ENCODE assay signal across 9 mouse cellular contexts in the genomic region with DNA sequence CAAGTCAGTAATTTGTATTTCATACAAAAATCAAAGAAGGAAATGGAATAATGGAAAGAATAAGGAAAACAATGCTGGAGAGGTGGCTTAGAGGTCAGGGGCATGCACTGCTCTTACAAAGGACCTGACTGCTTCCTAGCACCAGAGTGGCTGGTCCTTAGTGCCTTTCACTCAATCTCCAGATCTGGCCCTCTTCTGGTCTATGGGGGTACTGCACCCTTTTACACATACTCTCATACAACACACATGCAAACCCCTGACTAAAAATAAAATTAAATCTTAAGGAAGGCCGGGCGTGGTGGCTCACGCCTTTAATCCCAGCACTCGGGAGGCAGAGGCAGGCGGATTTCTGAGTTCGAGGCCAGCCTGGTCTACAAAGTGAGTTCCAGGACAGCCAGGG. TPM values are rescaled to one million over a fixed set of nuclear protein-coding genes. Genes with fewer than 3 reads are reported as not detected.
DNase-seq lines count a peak whose midpoint lies in the region; TF ChIP-seq lines count a peak whose summit lies in the region.
"Had no signal": no experiment of that assay in that cellular context is flagged by ENCODE, and none has a peak within 500 bp of the region (broad histone marks: within the 10 kb centered on the region; RNA-seq: fewer than 3 reads in every experiment).

No protein-coding gene starts in this region.

- intact Hi-C loops in left cerebral cortex, adult 2 months (cut with DNase I) = no loop called here
- intact Hi-C loops in gastrocnemius, postnatal 14 days (cut with DNase I; ENCODE audit: low total_unique reads) = no loop called here

- no peaks in the 10 kb centered on the region for H3K36me3 ChIP-seq in E14TG2a.4 (ENCODE audit: insufficient read depth, low read length)
- H3K36me3 ChIP-seq: hindbrain, embryonic 12.5 days had no signal

- H3K9me3 ChIP-seq in E14TG2a.4 (ENCODE audit: low read length) = no peaks in the 10 kb centered on the region

- peak; percentile 44 for TF ChIP-seq CTCF in left cerebral cortex, adult 2 months (IDR thresholded peaks at IDR 0.05)
- peak; percentile 68 for TF ChIP-seq CTCF in E14TG2a.4 (conservative IDR thresholded peaks at IDR 0.05; ENCODE audit: low read length)

- no peaks in the 10 kb centered on the region for H3K4me1 ChIP-seq in E14TG2a.4 (replicated peaks; ENCODE audit: low read depth, low read length)
- H3K4me1 ChIP-seq: hindbrain, embryonic 12.5 days had no signal

- no peaks in the 10 kb centered on the region for H3K27me3 ChIP-seq in E14TG2a.4 (ENCODE audit: insufficient read depth, low read length)
- H3K27me3 ChIP-seq: hindbrain, embryonic 12.5 days had no signal

- no peak overlapping the region for H3K4me3 ChIP-seq in left cerebral cortex, adult 2 months
- no peak overlapping the region for H3K4me3 ChIP-seq in E14TG2a.4 (replicated peaks; ENCODE audit: low read length)
- H3K4me3 ChIP-seq: hindbrain, embryonic 12.5 days had no signal

- H3K27ac ChIP-seq in left cerebral cortex, adult 2 months = no peak overlapping the region
- H3K27ac ChIP-seq: hindbrain, embryonic 12.5 days had no signal

- no peak for DNase-seq in left cerebral cortex, adult 2 months (ENCODE audit: extremely low spot score in 1 of 2, low spot score in 2 of 2)
- DNase-seq in left cerebral cortex, adult 9 months (ENCODE audit: low spot score in 2 of 2) = no peak
- peak; percentile 41 for DNase-seq in A20 (ENCODE audit: low read depth, low spot score)
- peak; percentile 17 for DNase-seq in embryo, embryonic 11 days
- no peak for DNase-seq in yolk sac, embryonic 10.5 days (ENCODE audit: low spot score)
- DNase-seq in gastrocnemius, postnatal 14 days = no peak
- no peak for DNase-seq in frontal cortex, postnatal 14 days (ENCODE audit: low spot score in 2 of 2)

RNA-seq across cellular contexts. Expression of a gene that starts 34.1 kb away (rescaled TPM):
- 10 to 100 TPM; 47.7 to 51.6 TPM for total RNA-seq in left cerebral cortex, adult 2 months (2021)
- total RNA-seq in gastrocnemius, postnatal 14 days (2021) = 10 to 100 TPM; 44.0 to 53.4 TPM

Comparison
In these comparisons a context has a peak if more than half of its experiments do, and no peak if none do; other contexts are left out.
1. DNase-seq: peak in A20 (single experiment) and embryo, embryonic 11 days (single experiment); none in left cerebral cortex, adult 2 months (0 of 2), left cerebral cortex, adult 9 months (0 of 2), yolk sac, embryonic 10.5 days (single experiment), gastrocnemius, postnatal 14 days (single experiment) and frontal cortex, postnatal 14 days (0 of 2).